Mouse (Mus musculus) G1E (cell line): Measurements from ENCODE around the gene Tgfb1i1.

ENCODE experiments used
- CTCF ChIP-seq: IDR thresholded peaks from 2 replicates; pipeline ENCODE4 v1.5.1; 2012; ENCODE audit warnings: low read depth, low read length, inconsistent platforms, mixed read lengths
- GATA1 ChIP-seq: IDR thresholded peaks from 2 replicates; pipeline ENCODE4 v1.6.1; 2012; ENCODE audit warnings: borderline replicate concordance, low read length, inconsistent platforms, mixed read lengths
- GATA2 ChIP-seq: IDR thresholded peaks from 2 replicates; pipeline ENCODE4 v1.6.1; 2012; ENCODE audit warnings: low read depth, low read length, inconsistent platforms, borderline replicate concordance
- POLR2AphosphoS5 ChIP-seq: IDR thresholded peaks from 2 replicates; pipeline ENCODE4 v1.6.1; 2012; ENCODE audit warnings: low read depth, low read length, inconsistent platforms; ENCODE audit not compliant: insufficient replicate concordance
- TAL1 ChIP-seq: conservative IDR thresholded peaks from 2 replicates; pipeline ENCODE4 v1.6.1; 2012; ENCODE audit warnings: low read depth, low read length, inconsistent platforms, mixed read lengths

GRCm38 (mm10) chr7:128206152-128206551 is 40.5 kb upstream of the Tgfb1i1 start, which contains the start of gene Cox6a2:
- no peak for TF ChIP-seq CTCF
- TF ChIP-seq POLR2AphosphoS5, result no peak
- TF ChIP-seq TAL1, result no peak
- no peak for TF ChIP-seq GATA1
- no peak for TF ChIP-seq GATA2
